In genomic region chr15:85266729-85267434, GRCm38 (mm10) we compare ENCODE assay signal across 8 mouse cellular contexts.
DNase-seq lines count a peak whose midpoint lies in the region; ATAC-seq lines count a peak whose summit lies in the region.
"Had no signal": no experiment of that assay in that cellular context is flagged by ENCODE, and none has a peak within 500 bp of the region (broad histone marks: within the 10 kb centered on the region; RNA-seq: fewer than 3 reads in every experiment).

No protein-coding gene starts in this region.

- no peak overlapping the region for H3K4me2 ChIP-seq in midbrain, embryonic 14.5 days (ENCODE audit: low read length)
- H3K4me2 ChIP-seq: midbrain, embryonic 12.5 days had no signal

- no peaks in the 10 kb centered on the region for H3K4me1 ChIP-seq in midbrain, embryonic 14.5 days (ENCODE audit: control insufficient read depth, insufficient read depth, low read length)
- H3K4me1 ChIP-seq: midbrain, embryonic 12.5 days had no signal

- H3K9me3 ChIP-seq in midbrain, embryonic 14.5 days (ENCODE audit: control insufficient read depth, low read length): no peaks in the 10 kb centered on the region
- H3K9me3 ChIP-seq: midbrain, embryonic 12.5 days had no signal

- H3K4me3 ChIP-seq in midbrain, embryonic 14.5 days (replicated peaks; ENCODE audit: low read depth, low read length): no peak overlapping the region
- H3K4me3 ChIP-seq: midbrain, embryonic 12.5 days had no signal

- DNase-seq in Muller cell, postnatal 12 days (ENCODE audit: inconsistent ontology term): peak; percentile 72
- peak; percentile 91 for DNase-seq in brain, adult 2 months (ENCODE audit: low read depth, low spot score)
- peak; percentile 49 for DNase-seq in fibroblast of lung, adult 2 months (ENCODE audit: low read depth)
- DNase-seq in heart, postnatal 4 days: peak; percentile 89
- DNase-seq in left cerebral cortex, postnatal 10 days (ENCODE audit: extremely low spot score in 1 of 2, low spot score in 2 of 2): peak; percentile 86 to 88
- DNase-seq in midbrain, embryonic 14.5 days: peak; percentile 94
- peak; percentile 45 to 79 for DNase-seq in spleen, postnatal 10 days (ENCODE audit: low spot score in 2 of 2)

- no peak overlapping the region for H3K9ac ChIP-seq in midbrain, embryonic 14.5 days (replicated peaks; ENCODE audit: low read length)
- H3K9ac ChIP-seq: midbrain, embryonic 12.5 days had no signal

- H3K27me3 ChIP-seq in midbrain, embryonic 14.5 days (ENCODE audit: control insufficient read depth, insufficient read depth, low read length): no peaks in the 10 kb centered on the region

- intact Hi-C loops in left cerebral cortex, postnatal 10 days (cut with DNase I): loop anchor here (1.0 to 10.0 kb wide), 3 partner anchors 48 to 438 kb away; no protein-coding TSS in a partner anchor

- 53% methylated on average over 14 of the region's 14 CpGs for WGBS in midbrain, embryonic 14.5 days

- no peak for ATAC-seq in midbrain, embryonic 14.5 days (ENCODE audit: low FRiP score, low TSS enrichment)

- H3K27ac ChIP-seq in midbrain, embryonic 14.5 days (replicated peaks; ENCODE audit: low read depth, low read length): no peak overlapping the region
- H3K27ac ChIP-seq: midbrain, embryonic 12.5 days had no signal

- no peaks in the 10 kb centered on the region for H3K36me3 ChIP-seq in midbrain, embryonic 14.5 days (ENCODE audit: control insufficient read depth, insufficient read depth, low read length)
